Mouse (Mus musculus): ENCODE results near the gene 1700037C18Rik. TPM values are rescaled to one million over a fixed set of nuclear protein-coding genes. Genes with fewer than 3 reads are reported as not detected.

Gene 1700037C18Rik
- polyA plus RNA-seq, 1 experiment from 2014 or later, result 8.1 TPM

GRCm38 (mm10) chr16:3907471-3907870, 1.0 kb downstream of the 1700037C18Rik start:
- H3K27ac ChIP-seq, result no peak overlapping the region
- no peaks in the 10 kb centered on the region for H3K27me3 ChIP-seq
- 89% methylated on average over 2 of the region's 2 CpGs for WGBS
- no peak overlapping the region for H3K9ac ChIP-seq
- no peak for ATAC-seq (ENCODE audit: low FRiP score, low read depth)
- H3K4me2 ChIP-seq (replicated peaks), result peak overlapping the region; percentile 78; the same call in 1 of the 2 replicates
- peaks cover 51% of the 10 kb centered on the region for H3K36me3 ChIP-seq
- H3K4me3 ChIP-seq, result 0 out of 2 replicates have a peak overlapping the region, but pooled peaks have one; percentile 71
- peaks cover 5% of the 10 kb centered on the region for H3K4me1 ChIP-seq
- H3K9me3 ChIP-seq, result no peaks in the 10 kb centered on the region

- no peaks in the 10 kb centered on the region for H3K27me3 ChIP-seq
- no peak for ATAC-seq (ENCODE audit: low FRiP score, low read depth)
- no peaks in the 10 kb centered on the region for H3K9me3 ChIP-seq
- no peak overlapping the region for H3K9ac ChIP-seq
- H3K27ac ChIP-seq, result no peak overlapping the region
- H3K4me1 ChIP-seq, result no peaks in the 10 kb centered on the region
- H3K4me2 ChIP-seq (replicated peaks), result no peak overlapping the region
- H3K36me3 ChIP-seq, result peaks cover 70% of the 10 kb centered on the region
- 95% methylated on average over 1 of the region's 1 CpGs for WGBS
- H3K4me3 ChIP-seq, result no peak overlapping the region
These were observed 11.9 kb downstream of the 1700037C18Rik start for GRCm38 (mm10) chr16:3896553-3896952.

- ATAC-seq (ENCODE audit: low FRiP score, low read depth), result no peak
- H3K9me3 ChIP-seq, result no peaks in the 10 kb centered on the region
- H3K27me3 ChIP-seq, result no peaks in the 10 kb centered on the region
- H3K4me3 ChIP-seq, result no peak overlapping the region
- no peaks in the 10 kb centered on the region for H3K4me1 ChIP-seq
- no peak overlapping the region for H3K27ac ChIP-seq
- H3K36me3 ChIP-seq, result peaks cover 65% of the 10 kb centered on the region
- no peak overlapping the region for H3K9ac ChIP-seq
- no peak overlapping the region for H3K4me2 ChIP-seq (replicated peaks)
- 84% methylated on average over 6 of the region's 6 CpGs for WGBS
These were observed 12.4 kb downstream of the 1700037C18Rik start for GRCm38 (mm10) chr16:3896046-3896445.

- Histone ChIP-seq H3K4me3 (no peak overlapping the region), H3K9me3 (no peaks in the 10 kb centered on the region), H3K4me2 (replicated peaks) (no peak overlapping the region), H3K4me1 (no peaks in the 10 kb centered on the region), H3K27me3 (no peaks in the 10 kb centered on the region), H3K27ac (no peak overlapping the region), H3K36me3 (peaks cover 57% of the 10 kb centered on the region), H3K9ac (no peak overlapping the region)
- ATAC-seq (ENCODE audit: low FRiP score, low read depth), result no peak
- 70% methylated on average over 9 of the region's 9 CpGs for WGBS
These were observed 13.2 kb downstream of the 1700037C18Rik start for GRCm38 (mm10) chr16:3895173-3895792.

- Histone ChIP-seq H3K36me3 (peaks cover 42% of the 10 kb centered on the region), H3K4me2 (replicated peaks) (no peak overlapping the region), H3K27me3 (no peaks in the 10 kb centered on the region), H3K4me3 (no peak overlapping the region), H3K27ac (no peak overlapping the region), H3K9me3 (no peaks in the 10 kb centered on the region), H3K4me1 (no peaks in the 10 kb centered on the region), H3K9ac (no peak overlapping the region)
- WGBS, result 58% methylated on average over 3 of the region's 3 CpGs
- no peak for ATAC-seq (ENCODE audit: low FRiP score, low read depth)
These were observed 14.8 kb downstream of the 1700037C18Rik start for GRCm38 (mm10) chr16:3893739-3894138.

- no peak overlapping the region for H3K27ac ChIP-seq
- H3K27me3 ChIP-seq, result no peaks in the 10 kb centered on the region
- ATAC-seq (ENCODE audit: low FRiP score, low read depth), result no peak
- H3K9ac ChIP-seq, result no peak overlapping the region
- H3K9me3 ChIP-seq, result no peaks in the 10 kb centered on the region
- H3K4me2 ChIP-seq (replicated peaks), result no peak overlapping the region
- no peak overlapping the region for H3K4me3 ChIP-seq
- 94% methylated on average over 14 of the region's 14 CpGs for WGBS
- H3K4me1 ChIP-seq, result no peaks in the 10 kb centered on the region
- peaks cover 26% of the 10 kb centered on the region for H3K36me3 ChIP-seq
These were observed 16.7 kb downstream of the 1700037C18Rik start for GRCm38 (mm10) chr16:3891621-3892295.

GRCm38 (mm10) chr16:3885065-3885670, 23.3 kb downstream of the 1700037C18Rik start:
- H3K4me3 ChIP-seq, result peak overlapping the region; percentile 87
- peak overlapping the region; percentile 66; the same call in 1 of the 2 replicates for H3K27ac ChIP-seq
- H3K9ac ChIP-seq, result peak overlapping the region; percentile 86
- WGBS, result 2% methylated on average over 10 of the region's 10 CpGs
- no peak for ATAC-seq (ENCODE audit: low FRiP score, low read depth)
- no peaks in the 10 kb centered on the region for H3K27me3 ChIP-seq
- H3K4me2 ChIP-seq (replicated peaks), result peak overlapping the region; percentile 78
- H3K9me3 ChIP-seq, result no peaks in the 10 kb centered on the region
- peaks cover 9% of the 10 kb centered on the region; the same call in 1 of the 2 replicates for H3K36me3 ChIP-seq
- H3K4me1 ChIP-seq, result peaks cover 16% of the 10 kb centered on the region

- peak within 1 kb of the TSS; percentile 86 for H3K9ac ChIP-seq
- H3K9me3 ChIP-seq, result no peaks in the 10 kb centered on the region
- H3K27me3 ChIP-seq, result no peaks in the 10 kb centered on the region
- peak within 1 kb of the TSS; percentile 87 for H3K4me3 ChIP-seq
- H3K27ac ChIP-seq, result peak within 1 kb of the TSS; percentile 66; the same call in 1 of the 2 replicates
- peaks cover 11% of the 10 kb centered on the region for H3K36me3 ChIP-seq
- WGBS, result 0% methylated on average over 88 of the region's 88 CpGs
- peaks cover 16% of the 10 kb centered on the region for H3K4me1 ChIP-seq
- ATAC-seq (ENCODE audit: low FRiP score, low read depth), result peak; percentile 99
- peak within 1 kb of the TSS; percentile 78 for H3K4me2 ChIP-seq (replicated peaks)
These were observed 24.1 kb downstream of the 1700037C18Rik start, which contains the start of the genes Zfp597 and Gm20695 for GRCm38 (mm10) chr16:3884201-3885064. Zfp597 (minus strand) TSS chr16:3884561. Gm20695 (plus strand) TSS chr16:3884648.

GRCm38 (mm10) chr16:3876346-3876745, 32.1 kb downstream of the 1700037C18Rik start:
- H3K9me3 ChIP-seq, result no peaks in the 10 kb centered on the region
- peaks cover 11% of the 10 kb centered on the region for H3K4me1 ChIP-seq
- ATAC-seq (ENCODE audit: low FRiP score, low read depth), result no peak
- no peak overlapping the region for H3K9ac ChIP-seq
- no peaks in the 10 kb centered on the region for H3K27me3 ChIP-seq
- no peak overlapping the region for H3K27ac ChIP-seq
- WGBS, result 93% methylated on average over 4 of the region's 4 CpGs
- no peak overlapping the region for H3K4me2 ChIP-seq (replicated peaks)
- H3K4me3 ChIP-seq, result no peak overlapping the region
- peaks cover 22% of the 10 kb centered on the region for H3K36me3 ChIP-seq

- Histone ChIP-seq H3K4me1 (peaks cover 14% of the 10 kb centered on the region), H3K9ac (peak within 1 kb of the TSS; percentile 74), H3K36me3 (peaks cover 23% of the 10 kb centered on the region), H3K4me3 (peak within 1 kb of the TSS; percentile 58), H3K27ac (peak within 1 kb of the TSS; percentile 67), H3K4me2 (replicated peaks) (peak within 1 kb of the TSS; percentile 94), H3K9me3 (no peaks in the 10 kb centered on the region), H3K27me3 (no peaks in the 10 kb centered on the region)
- ATAC-seq (ENCODE audit: low FRiP score, low read depth), result peak; percentile 99
- 4% methylated on average over 47 of the region's 47 CpGs for WGBS
These were observed 36.1 kb downstream of the 1700037C18Rik start, which contains the start of gene Naa60 for GRCm38 (mm10) chr16:3872216-3873047. Naa60 (plus strand) TSS chr16:3872375.

GRCm38 (mm10) chr16:3871815-3872214, 36.7 kb downstream of the 1700037C18Rik start:
- Histone ChIP-seq H3K4me1 (peaks cover 14% of the 10 kb centered on the region), H3K4me3 (peak overlapping the region; percentile 58), H3K27me3 (no peaks in the 10 kb centered on the region), H3K9ac (peak overlapping the region; percentile 74), H3K9me3 (no peaks in the 10 kb centered on the region), H3K4me2 (replicated peaks) (peak overlapping the region; percentile 94), H3K27ac (no peak overlapping the region), H3K36me3 (peaks cover 24% of the 10 kb centered on the region)
- no peak for ATAC-seq (ENCODE audit: low FRiP score, low read depth)
- WGBS, result under 1% methylated on average over 16 of the region's 16 CpGs
